Mouse (Mus musculus): ENCODE measurements around the gene Myo3b. TPM values are rescaled to one million over a fixed set of nuclear protein-coding genes. Genes with fewer than 3 reads are reported as not detected.

Myo3b gene
- total RNA-seq, 2 experiments from 2014 or later: 0.09 TPM; not detected in 1

- DNase-seq: no peak
Observed at GRCm38 (mm10) chr2:70128590-70128989, 89.7 kb downstream of the Myo3b start.

- no peak for DNase-seq
Observed at GRCm38 (mm10) chr2:70129566-70129965, 90.6 kb downstream of the Myo3b start.

- no peak for DNase-seq
Observed at GRCm38 (mm10) chr2:70133281-70133680, 94.4 kb downstream of the Myo3b start.

GRCm38 (mm10) chr2:70137226-70137998 is 98.5 kb downstream of the Myo3b start:
- DNase-seq: no peak

GRCm38 (mm10) chr2:70143543-70144188 is 104.7 kb downstream of the Myo3b start:
- no peak for DNase-seq

GRCm38 (mm10) chr2:70146993-70147581 is 108.2 kb downstream of the Myo3b start:
- no peak for DNase-seq

GRCm38 (mm10) chr2:70148821-70149510 is 110.0 kb downstream of the Myo3b start:
- no peak for DNase-seq

GRCm38 (mm10) chr2:70150399-70151035 is 111.6 kb downstream of the Myo3b start:
- DNase-seq: no peak

GRCm38 (mm10) chr2:70151930-70152329 is 113.0 kb downstream of the Myo3b start:
- DNase-seq: no peak

GRCm38 (mm10) chr2:70155226-70155836 is 116.4 kb downstream of the Myo3b start:
- no peak for DNase-seq

GRCm38 (mm10) chr2:70159543-70159942 is 120.6 kb downstream of the Myo3b start:
- no peak for DNase-seq

GRCm38 (mm10) chr2:70166231-70166630 is 127.3 kb downstream of the Myo3b start:
- DNase-seq: no peak

GRCm38 (mm10) chr2:70167944-70168935 is 129.3 kb downstream of the Myo3b start:
- DNase-seq: no peak

- DNase-seq: no peak
Observed at GRCm38 (mm10) chr2:70170469-70170868, 131.5 kb downstream of the Myo3b start.

GRCm38 (mm10) chr2:70176823-70177708 is 138.1 kb downstream of the Myo3b start:
- DNase-seq: no peak

- DNase-seq: no peak
Observed at GRCm38 (mm10) chr2:70177709-70178030, 138.7 kb downstream of the Myo3b start.

- no peak for DNase-seq
Observed at GRCm38 (mm10) chr2:70178241-70178640, 139.3 kb downstream of the Myo3b start.

GRCm38 (mm10) chr2:70182150-70182670 is 143.3 kb downstream of the Myo3b start:
- no peak for DNase-seq

GRCm38 (mm10) chr2:70187040-70187439 is 148.1 kb downstream of the Myo3b start:
- DNase-seq: no peak
